Mouse (Mus musculus) hindbrain, embryonic 11.5 days (tissue): ENCODE measurements around the gene Capn2. TPM values are rescaled to one million over a fixed set of nuclear protein-coding genes. Genes with fewer than 3 reads are reported as not detected.

Source experiments
- ATAC-seq: fragments of 200-750 bp; cut with Nextera tagmentation; 2 replicates; pipeline ENCODE4 v1.8.0; 2017; ENCODE audit warnings: mild to moderate bottlenecking, moderate TSS enrichment, moderate library complexity; ENCODE audit not compliant: low FRiP score
- DNase-seq: peaks from one replicate; pipeline ENCODE4 v3.0.0-alpha.2; 2015; ENCODE audit warnings: low spot score
- H3K27ac ChIP-seq: fragments of 300-500 bp; sonication (generic); 2 replicates; pipeline ENCODE4 v1.5.1; 2014; ENCODE audit warnings: mild to moderate bottlenecking, low read depth, low read length
- H3K27me3 ChIP-seq: fragments of 300-500 bp; sonication (generic); 2 replicates; pipeline ENCODE4 v1.6.1; 2014; ENCODE audit warnings: mild to moderate bottlenecking, low read length, moderate library complexity, mixed read lengths; ENCODE audit not compliant: control insufficient read depth, insufficient read depth
- H3K36me3 ChIP-seq: fragments of 300-500 bp; sonication (generic); 2 replicates; pipeline ENCODE4 v1.6.1; 2014; ENCODE audit warnings: mild to moderate bottlenecking, low read length, moderate library complexity, mixed read lengths; ENCODE audit not compliant: control insufficient read depth, insufficient read depth
- H3K4me1 ChIP-seq: fragments of 300-500 bp; sonication (generic); replicated peaks from 2 replicates; pipeline ENCODE4 v1.6.1; 2014; ENCODE audit warnings: low read length, mixed read lengths; ENCODE audit not compliant: control insufficient read depth, insufficient read depth
- H3K4me2 ChIP-seq: fragments of 300-500 bp; sonication (generic); replicated peaks from 2 replicates; pipeline ENCODE4 v1.6.1; 2014; ENCODE audit warnings: mild to moderate bottlenecking, low read depth, low read length
- H3K4me3 ChIP-seq: fragments of 300-500 bp; sonication (generic); 2 replicates; pipeline ENCODE4 v1.5.1; 2014; ENCODE audit warnings: low read depth, low read length
- H3K9ac ChIP-seq: fragments of 300-500 bp; sonication (generic); 2 replicates; pipeline ENCODE4 v1.6.1; 2014; ENCODE audit warnings: low read depth, low read length
- H3K9me3 ChIP-seq: fragments of 300-500 bp; sonication (generic); 2 replicates; pipeline ENCODE4 v1.6.1; 2016; ENCODE audit warnings: low read length; ENCODE audit not compliant: control insufficient read depth
- WGBS: fragments of 180-500 bp; shearing (Covaris S2); extraction: QIAGEN DNeasy Blood & Tissue Kit; methylation state at CpG from one replicate; pipeline ENCODE4 v1.1.7; 2014; 5-methylcytosine and 5-hydroxymethylcytosine counted together
- polyA plus RNA-seq: library from polyadenylated mRNA; unstranded; fragments of >200 nt; fragmentation: Nextera tagmentation; extraction: Ambion mirVana; gene quantifications from 2 replicates; pipeline ENCODE4 v1.2.1, GENCODE M21; 2014

Capn2 gene
- polyA plus RNA-seq, 1 experiment from 2014 or later = 69.5 TPM

DNA sequence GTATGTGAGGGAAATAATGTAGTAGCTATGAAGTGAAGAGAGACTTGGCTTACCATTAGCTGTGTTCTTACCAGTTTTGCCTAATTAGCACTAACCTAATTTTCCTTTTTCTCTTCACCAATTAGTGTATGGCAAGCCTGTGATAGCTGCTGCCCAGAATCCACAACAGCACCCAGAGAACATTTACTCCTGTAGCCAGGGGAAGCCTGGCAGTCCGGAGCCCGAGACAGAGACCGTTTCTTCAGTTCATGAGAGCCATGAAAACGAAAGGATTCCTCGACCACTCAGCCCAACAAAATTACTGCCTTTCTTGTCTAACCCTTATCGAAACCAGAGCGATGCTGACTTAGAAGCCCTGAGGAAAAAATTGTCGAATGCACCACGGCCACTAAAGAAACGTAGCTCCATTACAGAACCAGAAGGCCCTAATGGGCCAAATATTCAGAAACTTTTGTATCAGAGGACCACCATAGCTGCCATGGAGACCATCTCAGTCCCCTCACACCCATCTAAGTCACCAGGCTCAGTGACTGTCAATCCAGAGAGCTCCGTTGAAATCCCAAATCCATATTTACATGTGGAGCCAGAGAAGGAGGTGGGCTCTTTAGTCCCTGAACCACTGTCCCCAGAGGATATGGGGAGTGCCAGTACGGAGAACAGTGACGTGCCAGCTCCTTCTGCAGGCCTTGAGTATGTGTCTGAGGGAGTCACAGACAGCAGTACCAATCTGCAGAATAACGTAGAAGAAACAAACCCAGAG lies 69.0 kb downstream of the Capn2 start:
- no peak for DNase-seq
- no peaks in the 10 kb centered on the region for H3K27me3 ChIP-seq
- ATAC-seq = no peak
- peaks cover 4% of the 10 kb centered on the region; the same call in 1 of the 2 replicates for H3K36me3 ChIP-seq
- no peak overlapping the region for H3K4me2 ChIP-seq
- H3K27ac ChIP-seq = no peak overlapping the region
- 95% methylated on average over 14 of the region's 14 CpGs for WGBS
- no peaks in the 10 kb centered on the region for H3K9me3 ChIP-seq
- no peak overlapping the region for H3K9ac ChIP-seq
- no peak overlapping the region for H3K4me3 ChIP-seq
- H3K4me1 ChIP-seq = no peaks in the 10 kb centered on the region

- DNase-seq (no peak), ATAC-seq (no peak)
- WGBS = 94% methylated on average over 2 of the region's 2 CpGs
- Histone ChIP-seq H3K27me3 (no peaks in the 10 kb centered on the region), H3K4me3 (no peak overlapping the region), H3K27ac (no peak overlapping the region), H3K9me3 (no peaks in the 10 kb centered on the region), H3K9ac (no peak overlapping the region), H3K36me3 (peaks cover 7% of the 10 kb centered on the region; the same call in 1 of the 2 replicates), H3K4me2 (no peak overlapping the region), H3K4me1 (no peaks in the 10 kb centered on the region)
These were observed 73.3 kb downstream of the Capn2 start for GRCm38 (mm10) chr1:182444116-182444515.

- DNase-seq = no peak
- Histone ChIP-seq H3K27ac (no peak overlapping the region), H3K4me3 (no peak overlapping the region), H3K36me3 (peaks cover 4% of the 10 kb centered on the region; the same call in 1 of the 2 replicates), H3K4me2 (no peak overlapping the region), H3K9ac (no peak overlapping the region), H3K9me3 (no peaks in the 10 kb centered on the region), H3K27me3 (no peaks in the 10 kb centered on the region), H3K4me1 (no peaks in the 10 kb centered on the region)
- ATAC-seq = no peak
- 84% methylated on average over 18 of the region's 18 CpGs for WGBS
These were observed 75.5 kb downstream of the Capn2 start for GRCm38 (mm10) chr1:182441791-182442473.

- Histone ChIP-seq H3K9me3 (no peaks in the 10 kb centered on the region), H3K4me1 (no peaks in the 10 kb centered on the region), H3K9ac (no peak overlapping the region), H3K27ac (no peak overlapping the region), H3K4me2 (no peak overlapping the region), H3K4me3 (no peak overlapping the region), H3K36me3 (peaks cover 4% of the 10 kb centered on the region; the same call in 1 of the 2 replicates), H3K27me3 (no peaks in the 10 kb centered on the region)
- WGBS = 71% methylated on average over 5 of the region's 5 CpGs
- no peak for ATAC-seq
- DNase-seq = no peak
These were observed 77.7 kb downstream of the Capn2 start for GRCm38 (mm10) chr1:182439546-182440222.

GRCm38 (mm10) chr1:182436746-182437145 lies 80.7 kb downstream of the Capn2 start:
- no peaks in the 10 kb centered on the region for H3K4me1 ChIP-seq
- no peak overlapping the region for H3K4me3 ChIP-seq
- H3K36me3 ChIP-seq = peaks cover 8% of the 10 kb centered on the region
- WGBS = 90% methylated on average over 5 of the region's 5 CpGs
- H3K4me2 ChIP-seq = no peak overlapping the region
- H3K9ac ChIP-seq = no peak overlapping the region
- H3K9me3 ChIP-seq = no peaks in the 10 kb centered on the region
- ATAC-seq (no peak), DNase-seq (no peak)
- H3K27me3 ChIP-seq = no peaks in the 10 kb centered on the region
- H3K27ac ChIP-seq = no peak overlapping the region

- Histone ChIP-seq H3K9ac (no peak overlapping the region), H3K4me3 (no peak overlapping the region), H3K4me1 (no peaks in the 10 kb centered on the region), H3K27ac (no peak overlapping the region), H3K36me3 (peaks cover 5% of the 10 kb centered on the region), H3K9me3 (no peaks in the 10 kb centered on the region), H3K4me2 (no peak overlapping the region), H3K27me3 (no peaks in the 10 kb centered on the region)
- ATAC-seq (no peak), DNase-seq (no peak)
- WGBS = 96% methylated on average over 3 of the region's 3 CpGs
These were observed 85.3 kb downstream of the Capn2 start for GRCm38 (mm10) chr1:182432059-182432458.

- ATAC-seq = no peak
These were observed 86.7 kb downstream of the Capn2 start for GRCm38 (mm10) chr1:182430676-182431075.

DNA sequence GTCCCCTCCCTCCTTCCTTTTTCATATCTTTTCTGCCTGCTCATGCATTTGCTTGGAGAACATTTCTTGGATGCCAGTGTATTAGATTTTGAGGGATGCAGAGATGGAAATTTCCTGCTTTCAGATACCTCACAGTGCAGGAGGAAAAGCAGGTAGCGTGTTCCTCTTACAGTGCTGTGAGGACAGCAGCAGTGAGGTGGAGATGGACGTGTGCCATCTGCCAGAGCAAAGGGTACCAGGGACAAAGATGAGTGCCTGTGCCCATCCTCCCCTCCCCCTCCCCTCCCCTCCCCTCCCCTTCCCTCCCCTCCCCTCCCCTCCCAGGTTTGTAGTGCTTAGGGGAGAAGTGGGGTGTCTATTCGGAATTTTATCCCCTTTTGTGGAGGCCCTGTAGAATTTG lies 87.6 kb downstream of the Capn2 start:
- no peak for ATAC-seq

More at GRCm38 (mm10) chr1:182430676-182431075, 86.7 kb downstream of the Capn2 start:
- no peaks in the 10 kb centered on the region for H3K27me3 ChIP-seq
- no peak overlapping the region for H3K9ac ChIP-seq
- no peak overlapping the region for H3K27ac ChIP-seq
- H3K4me3 ChIP-seq = no peak overlapping the region
- DNase-seq = no peak
- no peak overlapping the region for H3K4me2 ChIP-seq
- peaks cover 5% of the 10 kb centered on the region for H3K36me3 ChIP-seq
- H3K4me1 ChIP-seq = no peaks in the 10 kb centered on the region; the same call in 1 of the 2 replicates
- H3K9me3 ChIP-seq = no peaks in the 10 kb centered on the region
- WGBS = 94% methylated on average over 2 of the region's 2 CpGs

More for the DNA sequence above, 87.6 kb downstream of the Capn2 start:
- Histone ChIP-seq H3K27ac (no peak overlapping the region), H3K4me1 (no peaks in the 10 kb centered on the region; the same call in 1 of the 2 replicates), H3K9ac (no peak overlapping the region), H3K4me3 (no peak overlapping the region), H3K4me2 (no peak overlapping the region), H3K27me3 (no peaks in the 10 kb centered on the region), H3K9me3 (no peaks in the 10 kb centered on the region), H3K36me3 (peaks cover 5% of the 10 kb centered on the region)
- no peak for DNase-seq
- 81% methylated on average over 3 of the region's 3 CpGs for WGBS
